9 mouse cellular contexts compared by ENCODE assay signal in the genomic region with DNA sequence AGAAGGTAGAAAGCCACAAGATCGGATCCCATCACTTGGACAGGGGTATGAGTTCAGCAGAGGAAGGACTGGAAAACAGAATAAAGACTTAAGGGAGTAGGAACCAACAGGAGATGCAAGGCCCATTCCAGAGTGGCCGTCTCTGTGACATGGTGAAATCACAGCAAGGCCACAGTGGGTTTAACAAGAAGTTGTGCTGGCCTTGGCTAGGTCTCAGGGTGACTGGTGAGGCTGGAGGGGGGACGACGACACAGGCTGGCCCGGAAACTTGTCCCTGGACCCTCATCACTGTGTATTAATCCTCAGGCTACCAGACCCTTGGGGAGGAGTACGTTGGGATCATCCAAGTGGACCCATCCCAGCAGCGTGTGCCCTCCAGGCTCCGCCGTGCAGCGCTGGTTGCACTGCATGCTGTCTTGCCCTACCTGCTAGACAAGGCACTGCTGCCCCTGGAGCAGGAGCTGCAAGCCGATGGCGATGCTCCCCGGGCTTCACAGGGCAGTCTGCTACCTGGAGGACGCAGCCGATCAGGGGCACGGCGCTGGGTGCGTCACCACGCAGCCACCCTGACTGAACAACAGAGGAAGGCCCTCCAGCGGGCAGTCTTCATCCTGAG. TPM values are rescaled to one million over a fixed set of nuclear protein-coding genes. Genes with fewer than 3 reads are reported as not detected.
DNase-seq lines count a peak whose midpoint lies in the region; ATAC-seq and TF ChIP-seq lines count a peak whose summit lies in the region.
"Had no signal": no experiment of that assay in that cellular context is flagged by ENCODE, and none has a peak within 500 bp of the region (broad histone marks: within the 10 kb centered on the region; RNA-seq: fewer than 3 reads in every experiment).

No protein-coding gene starts in this region.

- TF ChIP-seq CTCF in bone marrow macrophage, adult 2 months (IDR thresholded peaks at IDR 0.05; ENCODE audit: low read depth, low read length), result no peak

- no peaks in the 10 kb centered on the region for H3K9me3 ChIP-seq in forebrain, embryonic 10.5 days
- no peaks in the 10 kb centered on the region for H3K9me3 ChIP-seq in forebrain, embryonic 11.5 days (ENCODE audit: control insufficient read depth, low read length)
- H3K9me3 ChIP-seq in limb, embryonic 13.5 days, result no peaks in the 10 kb centered on the region
- H3K9me3 ChIP-seq in limb, embryonic 10.5 days (replicated peaks), result no peaks in the 10 kb centered on the region
- no peaks in the 10 kb centered on the region for H3K9me3 ChIP-seq in liver, embryonic 12.5 days (replicated peaks)

- peaks cover 42% of the 10 kb centered on the region for H3K4me1 ChIP-seq in forebrain, embryonic 10.5 days
- peaks cover 7% of the 10 kb centered on the region; the same call in 1 of the 2 replicates for H3K4me1 ChIP-seq in forebrain, embryonic 11.5 days (replicated peaks; ENCODE audit: control insufficient read depth, insufficient read depth, low read length)
- peaks cover 21% of the 10 kb centered on the region for H3K4me1 ChIP-seq in limb, embryonic 13.5 days
- peaks cover 25% of the 10 kb centered on the region for H3K4me1 ChIP-seq in limb, embryonic 10.5 days
- H3K4me1 ChIP-seq in bone marrow macrophage, adult 2 months (ENCODE audit: control insufficient read depth, insufficient read depth, low read length), result peaks cover 16% of the 10 kb centered on the region
- peaks cover 47% of the 10 kb centered on the region for H3K4me1 ChIP-seq in liver, embryonic 12.5 days

- no peaks in the 10 kb centered on the region for H3K27me3 ChIP-seq in forebrain, embryonic 10.5 days (ENCODE audit: poor library complexity, severe bottlenecking)
- H3K27me3 ChIP-seq in forebrain, embryonic 11.5 days (ENCODE audit: control insufficient read depth, insufficient read depth, low read length), result no peaks in the 10 kb centered on the region
- no peaks in the 10 kb centered on the region for H3K27me3 ChIP-seq in limb, embryonic 13.5 days
- no peaks in the 10 kb centered on the region for H3K27me3 ChIP-seq in limb, embryonic 10.5 days (ENCODE audit: low read depth, poor library complexity, severe bottlenecking)
- peaks cover 4% of the 10 kb centered on the region; the same call in 1 of the 2 replicates for H3K27me3 ChIP-seq in liver, embryonic 12.5 days (replicated peaks)

- H3K36me3 ChIP-seq in forebrain, embryonic 10.5 days (replicated peaks), result peaks cover 58% of the 10 kb centered on the region
- H3K36me3 ChIP-seq in forebrain, embryonic 11.5 days (ENCODE audit: control insufficient read depth, insufficient read depth, low read length), result peaks cover 12% of the 10 kb centered on the region; the same call in 1 of the 2 replicates
- peaks cover 55% of the 10 kb centered on the region for H3K36me3 ChIP-seq in limb, embryonic 13.5 days
- H3K36me3 ChIP-seq in limb, embryonic 10.5 days, result peaks cover 56% of the 10 kb centered on the region
- peaks cover 57% of the 10 kb centered on the region for H3K36me3 ChIP-seq in liver, embryonic 12.5 days

- H3K27ac ChIP-seq in forebrain, embryonic 10.5 days, result no peak overlapping the region
- H3K27ac ChIP-seq in forebrain, embryonic 11.5 days (ENCODE audit: low read depth, low read length), result no peak overlapping the region
- H3K27ac ChIP-seq in limb, embryonic 13.5 days, result no peak overlapping the region
- H3K27ac ChIP-seq in limb, embryonic 10.5 days, result no peak overlapping the region
- peak overlapping the region; percentile 66 for H3K27ac ChIP-seq in bone marrow macrophage, adult 2 months (ENCODE audit: insufficient read depth, low read depth, low read length)
- peak overlapping the region; percentile 27; the same call in 1 of the 2 replicates for H3K27ac ChIP-seq in liver, embryonic 12.5 days

- H3K4me2 ChIP-seq in forebrain, embryonic 11.5 days (ENCODE audit: low read depth, low read length, severe bottlenecking), result no peak overlapping the region
- peak overlapping the region; percentile 87 for H3K4me2 ChIP-seq in limb, embryonic 13.5 days (replicated peaks)
- H3K4me2 ChIP-seq in liver, embryonic 12.5 days, result peak overlapping the region; percentile 81

- no peak overlapping the region for H3K9ac ChIP-seq in forebrain, embryonic 11.5 days (ENCODE audit: low read length)
- peak overlapping the region; percentile 25 for H3K9ac ChIP-seq in limb, embryonic 13.5 days
- H3K9ac ChIP-seq in liver, embryonic 12.5 days, result 0 out of 2 replicates have a peak overlapping the region, but pooled peaks have one; percentile 83

- WGBS in forebrain, embryonic 10.5 days, result 92% methylated on average over 20 of the region's 20 CpGs
- WGBS in forebrain, embryonic 11.5 days, result 96% methylated on average over 20 of the region's 20 CpGs
- WGBS in limb, embryonic 13.5 days, result 94% methylated on average over 20 of the region's 20 CpGs
- WGBS in limb, embryonic 10.5 days, result 93% methylated on average over 20 of the region's 20 CpGs
- WGBS in liver, embryonic 12.5 days (ENCODE audit: insufficient replicate concordance), result 84% methylated on average over 20 of the region's 20 CpGs

- ATAC-seq in forebrain, embryonic 11.5 days (replicated peaks; ENCODE audit: low FRiP score), result no peak
- no peak for ATAC-seq in limb, embryonic 13.5 days (ENCODE audit: low FRiP score, low read depth)
- ATAC-seq in liver, embryonic 12.5 days, result no peak

- DNase-seq in forebrain, embryonic 10.5 days (ENCODE audit: extremely low spot score, low spot score), result no peak
- no peak for DNase-seq in forebrain, embryonic 11.5 days (ENCODE audit: low spot score)
- no peak for DNase-seq in limb, embryonic 10.5 days (ENCODE audit: low spot score)
- no peak for DNase-seq in layer of hippocampus, adult 9-11 months
- no peak for DNase-seq in ovary, postnatal 10 days (ENCODE audit: low spot score)
- DNase-seq: heart, adult 11 months had no signal

- peak overlapping the region; percentile 72 for H3K4me3 ChIP-seq in forebrain, embryonic 10.5 days
- no peak overlapping the region for H3K4me3 ChIP-seq in forebrain, embryonic 11.5 days (ENCODE audit: low read depth, low read length)
- H3K4me3 ChIP-seq in limb, embryonic 13.5 days, result 0 out of 2 replicates have a peak overlapping the region, but pooled peaks have one; percentile 74
- no peak overlapping the region; the same call in 1 of the 2 replicates for H3K4me3 ChIP-seq in limb, embryonic 10.5 days
- H3K4me3 ChIP-seq in bone marrow macrophage, adult 2 months (ENCODE audit: insufficient read depth, low read length), result peak overlapping the region; percentile 93
- H3K4me3 ChIP-seq in liver, embryonic 12.5 days, result peak overlapping the region; percentile 66; the same call in 1 of the 2 replicates

- TF ChIP-seq POLR2A in bone marrow macrophage, adult 2 months (IDR thresholded peaks at IDR 0.05; ENCODE audit: borderline replicate concordance, low read depth, low read length), result no peak

RNA-seq across cellular contexts. Expression of gene Pex10, which starts 1.6 kb away (rescaled TPM):
- polyA plus RNA-seq in forebrain, embryonic 10.5 days (2016; fragmentation: Nextera tagmentation; extraction: Ambion mirVana), result 22.2 TPM in 2 replicates
- polyA plus RNA-seq in forebrain, embryonic 11.5 days (2014; fragmentation: Nextera tagmentation; extraction: Ambion mirVana), result 7.2 and 9.7 TPM in 2 replicates
- 22.3 and 22.6 TPM in 2 replicates for polyA plus RNA-seq in limb, embryonic 13.5 days (2015; fragmentation: Nextera tagmentation; extraction: Ambion mirVana)
- polyA plus RNA-seq in limb, embryonic 10.5 days (2016; fragmentation: Nextera tagmentation; extraction: Ambion mirVana), result 23.8 and 26.0 TPM in 2 replicates
- polyA plus RNA-seq in bone marrow macrophage, adult 2 months (2012; ENCODE audit: insufficient read depth, insufficient read length, missing spikeins), result 6.1 and 6.5 TPM in 2 replicates
- 10.3 TPM in 2 replicates for polyA plus RNA-seq in liver, embryonic 12.5 days (2016; fragmentation: Nextera tagmentation; extraction: Ambion mirVana)

RNA-seq across cellular contexts. Expression of gene Plch2, which starts 11.9 kb away (rescaled TPM):
- polyA plus RNA-seq in forebrain, embryonic 10.5 days (2016; fragmentation: Nextera tagmentation; extraction: Ambion mirVana), result 0.43 and 0.64 TPM in 2 replicates
- polyA plus RNA-seq in forebrain, embryonic 11.5 days (2014; fragmentation: Nextera tagmentation; extraction: Ambion mirVana), result 2.4 and 3.1 TPM in 2 replicates
- 3.6 and 4.1 TPM in 2 replicates for polyA plus RNA-seq in limb, embryonic 13.5 days (2015; fragmentation: Nextera tagmentation; extraction: Ambion mirVana)
- 1.5 and 1.8 TPM in 2 replicates for polyA plus RNA-seq in limb, embryonic 10.5 days (2016; fragmentation: Nextera tagmentation; extraction: Ambion mirVana)
- polyA plus RNA-seq in bone marrow macrophage, adult 2 months (2012; ENCODE audit: insufficient read depth, insufficient read length, missing spikeins), result not detected in 2 replicates
- 0.24 TPM in 1 of 2 replicates, not detected in the other for polyA plus RNA-seq in liver, embryonic 12.5 days (2016; fragmentation: Nextera tagmentation; extraction: Ambion mirVana)

RNA-seq across cellular contexts. Expression of gene Rer1, which starts 17.7 kb away (rescaled TPM):
- 133 and 137 TPM in 2 replicates for polyA plus RNA-seq in forebrain, embryonic 10.5 days (2016; fragmentation: Nextera tagmentation; extraction: Ambion mirVana)
- polyA plus RNA-seq in forebrain, embryonic 11.5 days (2014; fragmentation: Nextera tagmentation; extraction: Ambion mirVana), result 130 and 137 TPM in 2 replicates
- polyA plus RNA-seq in limb, embryonic 13.5 days (2015; fragmentation: Nextera tagmentation; extraction: Ambion mirVana), result 147 and 149 TPM in 2 replicates
- 133 and 142 TPM in 2 replicates for polyA plus RNA-seq in limb, embryonic 10.5 days (2016; fragmentation: Nextera tagmentation; extraction: Ambion mirVana)
- polyA plus RNA-seq in bone marrow macrophage, adult 2 months (2012; ENCODE audit: insufficient read depth, insufficient read length, missing spikeins), result 95.7 and 97.9 TPM in 2 replicates
- polyA plus RNA-seq in liver, embryonic 12.5 days (2016; fragmentation: Nextera tagmentation; extraction: Ambion mirVana), result 107 and 109 TPM in 2 replicates

RNA-seq across cellular contexts. Expression of gene Morn1, which starts 17.9 kb away (rescaled TPM):
- polyA plus RNA-seq in forebrain, embryonic 10.5 days (2016; fragmentation: Nextera tagmentation; extraction: Ambion mirVana), result 4.5 and 6.8 TPM in 2 replicates
- 4.8 TPM in 2 replicates for polyA plus RNA-seq in forebrain, embryonic 11.5 days (2014; fragmentation: Nextera tagmentation; extraction: Ambion mirVana)
- 4.9 and 7.5 TPM in 2 replicates for polyA plus RNA-seq in limb, embryonic 13.5 days (2015; fragmentation: Nextera tagmentation; extraction: Ambion mirVana)
- polyA plus RNA-seq in limb, embryonic 10.5 days (2016; fragmentation: Nextera tagmentation; extraction: Ambion mirVana), result 3.5 and 6.5 TPM in 2 replicates
- 2.5 and 4.5 TPM in 2 replicates for polyA plus RNA-seq in bone marrow macrophage, adult 2 months (2012; ENCODE audit: insufficient read depth, insufficient read length, missing spikeins)
- 2.0 and 2.1 TPM in 2 replicates for polyA plus RNA-seq in liver, embryonic 12.5 days (2016; fragmentation: Nextera tagmentation; extraction: Ambion mirVana)

Comparison
In these comparisons a context has a peak if more than half of its experiments do, and no peak if none do; other contexts are left out.
1. H3K4me3 ChIP-seq: peak in forebrain, embryonic 10.5 days (single experiment), limb, embryonic 13.5 days (single experiment), bone marrow macrophage, adult 2 months (single experiment) and liver, embryonic 12.5 days (single experiment); none in forebrain, embryonic 11.5 days (single experiment) and limb, embryonic 10.5 days (single experiment).
2. H3K27ac ChIP-seq: peak in bone marrow macrophage, adult 2 months (single experiment) and liver, embryonic 12.5 days (single experiment); none in forebrain, embryonic 10.5 days (single experiment), forebrain, embryonic 11.5 days (single experiment), limb, embryonic 13.5 days (single experiment) and limb, embryonic 10.5 days (single experiment).